Mouse (Mus musculus): ENCODE results near the gene Nudt16.
"Not testable (repeated sequence)": the region's sequence is repeated elsewhere in the genome, so short reads cannot be mapped to it uniquely, and the experiment has no call there.

The Nudt16 gene

DNA sequence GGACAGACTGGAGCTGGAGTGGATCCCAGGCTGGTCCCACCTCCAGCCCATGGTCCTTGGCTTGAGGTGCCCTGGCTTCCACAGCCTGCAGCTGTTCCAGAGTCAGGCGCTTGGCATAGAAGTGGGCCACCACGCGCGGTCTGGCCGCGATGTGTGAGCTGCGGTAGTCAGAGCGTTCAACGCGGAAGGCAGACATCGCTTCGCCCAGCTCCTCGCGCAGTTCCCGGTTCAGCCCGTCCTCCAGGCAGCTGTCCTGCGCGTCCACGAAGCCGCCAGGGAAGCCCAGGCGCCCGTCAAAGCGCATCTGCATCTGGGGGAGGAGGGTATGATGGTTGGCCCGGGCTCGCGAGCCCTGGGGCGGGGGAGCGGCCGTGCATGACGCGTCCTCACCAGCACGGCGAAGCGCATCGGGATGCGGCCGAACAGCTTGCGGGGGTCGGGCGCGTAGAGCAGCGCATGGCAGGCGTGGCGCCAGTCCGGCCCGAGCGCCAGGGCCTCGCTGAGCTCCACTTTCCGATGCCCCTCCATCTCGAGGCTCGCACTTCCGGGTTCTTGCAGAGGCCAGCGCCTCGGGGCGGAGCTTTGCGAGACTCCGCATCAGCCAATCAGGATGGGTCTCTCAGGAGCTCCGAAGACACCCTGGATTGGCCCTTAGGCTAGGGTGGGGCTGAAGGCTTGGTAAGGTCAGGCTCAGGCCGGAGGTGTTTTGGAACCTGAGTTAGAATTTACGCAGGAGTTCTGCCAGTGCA, at the start of gene Nudt16:
TSS of gene Nudt16 (minus strand) at position 572 of the 749 bp plus-strand sequence.
- ATAC-seq (ENCODE audit: low TSS enrichment), result peak; percentile 96

DNA sequence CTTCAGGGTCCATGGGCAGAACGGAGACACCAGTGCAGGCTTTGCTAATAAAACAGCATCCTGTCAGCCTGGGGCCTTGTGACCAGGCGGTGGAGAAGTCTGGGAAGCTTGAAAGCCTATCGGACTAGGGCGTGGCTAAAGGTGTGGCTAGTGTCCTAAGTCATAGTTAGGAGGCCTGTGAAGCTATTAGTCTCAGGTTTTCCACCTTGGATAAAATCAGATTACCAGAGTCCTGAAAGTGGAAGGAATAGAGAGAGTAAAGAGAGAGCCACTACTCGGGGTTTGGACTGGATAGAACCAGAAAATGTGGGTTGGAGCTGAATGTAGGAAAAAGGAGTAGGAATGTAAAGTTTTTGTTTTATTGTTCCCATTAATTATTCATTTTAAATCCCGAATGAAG, 13.4 kb upstream of the Nudt16 start, which contains the start of gene 1700080E11Rik:
TSS of gene 1700080E11Rik (minus strand) at position 101 of the 400 bp plus-strand sequence.
- no peak for ATAC-seq (ENCODE audit: low TSS enrichment)

DNA sequence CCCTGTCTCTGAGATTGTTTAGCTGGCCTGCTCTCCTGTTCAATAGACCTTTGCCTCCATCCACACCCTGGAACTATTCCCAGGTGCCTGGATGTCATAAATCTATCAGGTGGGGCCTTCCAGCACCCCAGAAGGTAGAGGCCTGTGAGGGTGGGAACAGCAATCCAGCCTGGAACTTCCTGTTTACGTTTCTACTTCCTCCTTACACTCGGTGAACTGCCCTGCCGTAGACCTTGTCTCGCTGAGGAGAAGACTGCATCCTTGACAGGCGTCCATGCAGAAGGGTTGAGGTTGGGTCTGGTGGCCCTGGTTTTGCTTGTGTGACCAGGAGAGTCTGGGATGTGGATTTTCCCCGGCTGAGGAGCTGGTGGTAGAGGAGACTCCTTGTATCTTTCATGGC, 7.6 kb upstream of the Nudt16 start:
- ATAC-seq (ENCODE audit: low TSS enrichment), result no peak

DNA sequence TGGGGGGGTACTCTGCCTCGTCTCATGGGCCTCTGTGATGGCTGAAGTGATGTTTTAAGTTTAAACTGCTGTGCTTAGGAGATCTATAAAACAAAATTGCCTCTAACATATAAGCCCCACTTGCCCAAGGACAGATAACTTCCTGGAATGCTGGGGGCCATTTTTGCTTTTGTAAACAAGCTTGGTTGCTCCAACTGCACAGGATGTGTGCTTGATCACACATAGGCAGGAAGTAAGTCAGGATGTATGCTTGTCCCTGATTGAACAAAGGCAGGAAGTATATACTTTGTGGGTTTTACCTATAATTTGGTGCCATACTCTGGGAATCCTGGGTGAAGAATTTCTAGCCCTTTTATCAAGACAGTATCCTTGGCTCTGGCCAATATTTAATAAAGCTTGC, 4.8 kb upstream of the Nudt16 start:
- ATAC-seq (ENCODE audit: low TSS enrichment), result no peak

DNA sequence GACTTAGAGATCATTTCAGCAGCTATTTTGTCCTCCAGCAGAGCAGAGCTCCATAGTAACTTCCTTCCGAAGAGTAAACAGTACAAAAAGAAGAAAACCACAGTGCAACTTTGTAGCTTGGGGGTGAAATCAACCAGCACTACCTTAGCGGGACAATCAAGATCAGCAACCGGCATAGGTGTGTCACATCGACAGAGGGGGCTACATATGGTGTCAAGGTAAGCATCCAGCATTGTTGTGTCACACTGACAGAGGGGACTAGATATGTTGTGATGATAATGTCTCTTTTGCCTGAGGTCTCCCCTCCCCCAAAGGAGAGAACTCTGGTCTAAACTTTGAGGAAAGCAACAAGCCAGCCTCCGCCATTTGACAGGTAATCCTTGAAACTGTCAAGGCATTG, 2.9 kb upstream of the Nudt16 start:
- ATAC-seq (ENCODE audit: low TSS enrichment), result no peak

DNA sequence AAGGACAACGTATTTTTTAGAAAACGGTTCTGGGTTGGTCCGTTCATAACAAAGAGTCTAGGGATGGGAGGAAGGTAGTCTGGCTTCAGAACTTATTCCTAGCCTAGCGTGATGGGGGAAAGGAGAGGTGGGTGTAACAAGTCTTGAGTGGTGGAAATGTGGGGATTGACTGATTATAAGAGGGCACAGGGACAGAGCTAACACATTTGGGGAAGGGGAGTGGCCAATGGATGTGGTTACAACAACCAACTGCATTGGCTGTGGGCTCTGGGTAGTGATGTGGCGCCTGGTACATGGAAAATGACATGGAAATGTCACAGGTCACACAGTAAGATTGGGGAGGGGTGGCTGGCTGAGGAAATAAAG, 361 bp upstream of the Nudt16 start:
- no peak for ATAC-seq (ENCODE audit: low TSS enrichment)

DNA sequence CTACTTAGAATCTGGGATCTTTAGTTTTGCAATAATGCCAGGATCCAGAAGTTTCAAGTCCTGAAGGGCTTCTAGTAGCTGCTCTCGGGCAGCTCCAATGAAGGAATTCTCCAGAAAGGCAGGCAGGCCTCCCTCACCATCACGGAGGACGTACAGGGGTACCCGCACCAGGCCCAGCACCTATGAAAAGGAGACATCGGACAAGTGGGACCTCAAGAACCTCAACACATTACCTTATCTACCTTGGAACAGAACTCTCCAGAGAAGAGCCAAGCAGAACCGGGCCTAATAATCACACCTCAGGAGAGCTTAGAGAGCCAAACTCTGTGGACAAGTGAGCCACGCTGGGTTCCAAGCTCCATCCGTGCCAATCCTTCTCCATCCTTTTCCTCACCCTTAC, 1.3 kb downstream of the Nudt16 start:
- no peak for ATAC-seq (ENCODE audit: low TSS enrichment)

DNA sequence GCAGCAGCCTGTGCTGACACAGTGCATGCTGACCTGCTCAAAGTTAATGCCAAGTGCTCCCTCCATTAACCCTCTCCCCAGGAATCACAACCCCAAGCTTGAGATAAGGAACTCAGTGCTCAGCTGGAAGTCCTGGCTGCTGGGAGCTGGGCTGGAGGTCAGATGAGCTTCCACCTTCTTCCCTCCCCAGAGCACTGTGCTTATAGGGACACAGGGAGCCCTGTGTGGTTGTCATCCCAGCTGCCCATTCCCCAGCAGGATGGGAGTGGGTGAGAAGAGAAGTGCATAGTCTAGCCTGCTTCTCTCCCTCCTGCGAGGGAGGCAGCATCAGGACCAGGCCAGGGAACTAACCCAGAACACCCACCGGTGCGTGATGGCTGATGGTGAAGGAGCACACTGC, 6.4 kb downstream of the Nudt16 start:
- not testable (repeated sequence) for ATAC-seq (ENCODE audit: low TSS enrichment)

DNA sequence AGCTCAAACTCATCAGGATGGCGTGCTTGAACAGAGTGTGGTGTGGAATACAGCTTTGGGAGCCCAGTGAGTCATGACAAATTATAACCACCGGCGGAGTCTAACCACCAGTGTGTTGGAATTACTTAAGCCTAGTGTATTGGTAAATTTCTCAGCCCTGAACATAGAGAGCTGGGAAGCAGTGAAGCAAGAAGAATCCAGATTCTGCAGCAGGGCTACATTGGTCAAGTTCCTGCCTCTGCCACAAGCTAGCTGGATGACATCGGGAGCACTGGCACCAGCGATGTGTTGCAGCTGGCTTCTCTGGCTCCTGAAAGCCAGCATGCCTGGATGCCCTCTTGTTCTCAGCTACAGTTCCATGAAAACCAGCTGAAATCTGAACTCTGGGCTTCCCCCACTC, 27.7 kb downstream of the Nudt16 start:
- no peak for ATAC-seq (ENCODE audit: low TSS enrichment)

DNA sequence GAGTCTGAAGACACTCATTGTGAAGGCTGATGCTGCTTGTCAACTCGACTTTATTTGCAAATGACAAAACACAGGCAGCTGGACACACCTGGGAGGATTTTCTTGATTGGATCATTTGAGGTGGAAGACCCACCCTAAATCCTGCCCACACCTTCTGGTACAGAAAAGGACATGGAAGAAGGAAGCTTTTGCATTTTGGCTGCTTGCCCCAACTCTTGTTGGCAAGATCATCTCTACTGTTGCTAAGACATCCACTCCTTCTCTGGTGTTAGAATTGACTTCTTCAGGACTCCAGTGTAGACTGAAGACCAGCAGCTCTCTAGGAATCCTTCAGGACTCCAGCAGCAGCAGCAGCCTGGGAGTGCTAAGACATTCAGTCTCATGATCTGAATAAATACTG, 29.7 kb downstream of the Nudt16 start:
- ATAC-seq (ENCODE audit: low TSS enrichment), result no peak; the same call in 1 of the 2 replicates

DNA sequence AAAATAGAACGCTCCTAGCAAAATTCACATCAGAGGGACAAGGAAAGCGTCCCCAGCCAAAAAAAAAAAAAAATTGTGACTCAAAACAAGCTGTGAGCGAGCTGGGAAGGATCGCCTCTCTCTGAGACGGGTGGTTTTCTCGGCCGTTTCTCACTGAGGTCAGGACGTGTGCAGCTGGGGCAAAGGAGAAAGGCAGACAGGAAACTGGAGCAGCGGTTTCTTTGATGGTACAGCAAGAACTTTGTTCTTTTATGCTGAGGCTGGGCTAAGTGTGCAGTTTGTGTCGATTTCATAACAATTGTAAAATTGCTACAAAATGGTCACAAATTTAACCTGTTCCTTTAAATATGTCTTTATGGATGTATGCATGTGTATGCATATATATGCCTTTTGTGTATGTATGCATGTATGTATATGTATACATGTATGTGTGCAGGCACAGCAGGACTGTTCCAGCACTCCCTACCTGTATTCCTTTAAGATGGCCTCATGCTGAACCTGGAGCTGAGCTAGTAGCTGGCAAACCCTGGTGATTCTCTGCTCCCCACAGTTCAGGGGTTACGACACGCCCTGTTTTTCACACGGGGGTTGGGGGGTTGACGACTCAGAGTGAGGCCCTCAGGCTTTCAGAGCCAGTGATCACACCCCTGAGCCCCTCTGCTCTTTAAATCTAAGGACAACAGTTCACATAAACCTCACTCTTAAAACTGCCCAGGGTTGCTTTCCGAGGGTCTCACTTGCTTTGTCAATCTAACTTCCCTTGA, 30.6 kb downstream of the Nudt16 start:
- ATAC-seq (ENCODE audit: low TSS enrichment), result no peak

DNA sequence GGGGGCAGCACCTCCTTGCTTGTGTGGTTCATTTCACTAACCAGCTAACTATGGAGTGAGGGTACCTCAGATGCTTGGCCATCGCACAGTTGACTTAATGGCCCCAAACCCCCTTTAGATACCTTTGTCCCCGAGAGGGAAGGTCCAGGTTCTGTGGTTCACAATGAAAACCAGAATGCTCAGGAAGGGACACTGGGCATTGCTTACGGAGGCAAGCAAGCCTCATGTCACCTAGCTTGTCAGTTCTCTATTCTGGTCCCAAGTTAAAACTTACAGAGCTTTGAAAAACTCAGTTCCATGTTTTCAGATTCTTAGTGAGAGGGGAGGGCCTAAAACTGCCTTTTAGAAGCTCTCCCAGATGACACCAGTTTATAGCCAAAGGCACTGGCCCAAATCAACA, 51.4 kb downstream of the Nudt16 start:
- ATAC-seq (ENCODE audit: low TSS enrichment), result no peak

Data from frontal cortex, adult (tissue).